Mouse (Mus musculus) leukemia stem cell, adult 10-12 weeks (primary cell): ENCODE results near the gene Grem2. TPM values are rescaled to one million over a fixed set of nuclear protein-coding genes. Genes with fewer than 3 reads are reported as not detected.

Experiments used
- polyA plus RNA-seq: library from polyadenylated mRNA; stranded (reverse); fragments of >175 nt; gene quantifications from 2 replicates; pipeline ENCODE4 v1.2.3, GENCODE M21; 2012; ENCODE audit warnings: low replicate concordance

Grem2 gene
- polyA plus RNA-seq = not detected in 2 replicates

GRCm38 (mm10) chr1:174921298-174921955 lies at the start of gene Grem2:
Gene Grem2, minus strand, starts transcription at chr1:174921819.

